Mouse (Mus musculus): ENCODE measurements at regions not wholly inside any gene's neighbourhood (a gene's known extent, or its start where the extent isn't known, plus 50 kb on each side); places are given as distances from the start of the nearest gene placed in this dataset.

DNA sequence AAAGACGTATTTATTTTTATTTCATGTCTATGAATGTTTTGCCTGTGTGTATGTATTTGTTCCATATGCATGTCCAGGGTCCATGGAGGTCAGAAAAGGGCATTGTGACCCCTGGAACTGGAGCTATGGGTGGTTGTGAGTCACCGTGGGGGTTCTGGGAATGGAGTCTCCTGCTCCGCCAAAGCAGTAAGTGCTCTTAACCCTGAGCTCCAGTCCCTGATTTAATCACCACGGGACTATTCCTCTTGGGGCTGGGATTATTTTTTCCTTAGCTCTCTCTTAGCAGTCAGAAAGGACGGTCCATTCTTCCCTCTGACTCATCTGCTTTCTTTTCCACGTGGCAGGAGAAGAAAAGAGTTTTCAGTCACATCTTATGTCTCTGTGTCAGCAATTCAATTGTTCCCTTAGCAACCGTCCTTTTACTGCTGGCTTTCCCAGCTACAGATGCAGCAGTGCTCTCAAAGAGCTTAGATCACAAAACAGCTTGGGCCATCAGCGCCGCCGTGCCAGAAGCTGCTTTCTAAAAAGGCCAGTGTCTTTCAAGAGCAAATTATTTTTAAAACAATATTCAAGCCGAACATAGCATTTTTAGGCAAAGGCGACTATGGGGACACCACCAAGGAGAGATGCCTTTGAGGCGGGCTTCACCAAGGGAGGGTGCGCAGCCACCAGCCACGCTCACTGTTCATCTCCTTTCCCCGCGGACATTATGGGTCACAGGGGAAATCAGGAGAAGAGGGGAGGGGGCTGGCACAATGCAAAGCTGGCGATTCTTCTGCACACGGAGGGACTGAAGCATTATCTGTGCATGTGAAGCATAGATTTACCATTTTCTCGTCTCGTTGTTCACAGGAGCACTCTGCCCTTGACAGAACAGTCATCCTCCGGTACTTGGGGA is 110.8 kb downstream of the Map3k7 start:
- DNase-seq (ENCODE audit: low spot score in 2 of 2) = peak; percentile 53 to 64

DNA sequence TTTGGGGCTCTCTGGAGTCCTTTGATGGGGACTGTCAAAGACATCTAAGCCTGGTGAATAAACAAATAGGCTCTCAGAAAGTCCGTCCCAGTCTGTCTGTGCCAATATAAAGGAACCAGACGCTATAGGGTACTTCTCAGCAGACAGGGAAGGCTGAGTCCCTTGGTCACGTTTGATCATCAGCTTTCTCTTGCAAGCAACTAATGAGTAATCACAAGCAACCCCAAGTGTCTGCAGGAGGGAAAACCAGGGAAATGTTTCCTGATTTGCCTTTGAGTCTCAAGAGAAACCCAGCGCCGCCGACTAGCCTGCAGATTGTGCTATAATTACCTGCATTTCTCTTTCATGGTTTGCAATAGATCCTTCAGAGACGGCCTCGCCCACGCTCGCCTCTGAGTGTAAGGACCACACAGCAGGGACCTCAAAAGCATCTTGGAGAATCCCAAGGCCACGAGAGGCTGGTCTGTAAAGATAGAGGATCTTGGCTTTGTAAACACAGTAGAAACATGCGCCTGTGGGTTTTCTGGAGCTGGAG is 112.6 kb downstream of the Map3k7 start:
- DNase-seq (ENCODE audit: low spot score in 2 of 2) = peak; percentile 25 to 32

DNA sequence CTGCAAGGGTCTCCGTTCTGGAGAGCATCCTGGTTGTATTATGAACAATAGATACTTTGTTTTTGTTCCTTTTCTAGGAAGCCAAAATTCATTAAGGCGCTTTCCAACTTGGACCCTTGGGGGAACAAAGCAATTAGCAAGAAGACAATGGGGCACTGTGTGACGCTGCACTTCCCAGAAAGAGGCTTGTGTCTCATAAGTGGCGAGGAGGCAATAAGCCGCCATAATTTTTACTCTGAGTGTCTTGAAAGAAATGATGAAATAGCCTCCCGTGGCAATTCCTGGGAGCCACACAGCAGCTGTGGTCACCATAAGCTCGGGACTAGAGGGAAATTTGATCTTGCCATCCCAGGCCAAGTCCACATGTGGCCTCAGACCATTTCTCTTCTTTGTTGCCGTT is 119.6 kb downstream of the Map3k7 start:
- DNase-seq (ENCODE audit: low spot score in 2 of 2) = no peak

DNA sequence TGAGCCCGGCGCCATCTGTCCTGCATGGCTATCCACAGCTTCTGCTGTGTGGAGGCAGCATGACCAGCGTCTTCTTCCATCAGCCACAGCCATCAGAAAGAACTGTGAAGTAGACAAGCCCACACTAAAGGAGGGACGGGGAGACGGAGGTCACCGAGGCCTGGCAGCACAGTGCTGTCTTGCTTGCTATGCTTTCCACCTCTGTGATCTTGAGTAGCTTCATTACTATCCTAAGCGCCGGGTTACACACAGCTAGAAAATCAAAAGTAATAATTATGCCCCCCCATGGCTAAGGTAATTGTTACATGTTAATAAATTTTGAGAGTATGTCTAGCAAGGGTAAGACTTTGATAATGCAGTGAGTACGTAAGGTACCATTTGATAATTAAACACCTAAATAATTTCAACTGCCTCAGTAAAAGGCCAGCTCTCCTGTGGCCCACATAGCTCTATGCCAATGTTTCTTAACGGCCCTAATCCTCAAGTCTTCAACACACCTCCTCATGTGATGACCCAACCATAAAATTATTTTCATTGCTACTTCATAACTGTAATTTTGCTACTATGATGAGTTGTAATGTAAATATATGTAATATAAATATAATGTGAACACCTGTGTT is 120.5 kb downstream of the Map3k7 start:
- no peak for DNase-seq (ENCODE audit: low spot score in 2 of 2)

DNA sequence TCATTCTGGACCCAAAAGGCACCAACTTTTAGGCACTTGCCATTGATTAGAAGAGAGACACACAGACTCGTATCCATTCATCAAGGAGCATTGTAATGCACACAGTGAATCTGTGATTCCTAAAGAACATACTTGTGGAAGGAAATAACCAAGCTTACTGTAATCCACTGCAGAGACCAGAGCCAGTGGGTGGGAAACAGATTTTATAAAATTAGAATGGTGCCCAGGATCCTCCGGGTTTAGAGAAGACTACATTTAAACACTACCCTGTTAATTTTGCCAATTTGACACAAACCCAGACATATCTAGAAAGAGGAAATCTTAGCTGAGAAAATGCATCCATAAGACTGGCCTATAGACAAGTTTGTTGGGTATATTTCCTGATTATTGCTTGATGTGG is 121.1 kb downstream of the Map3k7 start:
- DNase-seq (ENCODE audit: low spot score in 2 of 2) = no peak

DNA sequence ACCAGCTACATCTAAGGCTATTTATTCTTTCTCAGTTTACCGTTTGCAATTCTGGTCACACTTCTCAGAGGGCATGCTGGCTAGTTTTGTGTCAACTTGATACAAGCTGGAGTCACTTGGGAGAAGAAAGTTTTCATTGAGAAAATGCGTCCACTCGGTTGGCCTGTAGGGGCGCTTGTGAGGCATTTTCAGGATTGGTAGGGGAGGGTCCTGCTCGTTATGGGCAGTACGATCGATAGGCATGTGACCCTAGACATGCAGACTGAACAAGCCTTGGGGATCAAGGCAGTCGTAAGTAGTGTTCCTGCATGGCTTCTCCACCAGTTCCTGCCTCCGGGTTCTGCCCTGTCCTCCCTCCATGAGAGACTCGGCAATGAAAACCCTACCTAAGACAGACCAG is 127.2 kb downstream of the Map3k7 start:
- no peak for DNase-seq (ENCODE audit: low spot score in 2 of 2)

DNA sequence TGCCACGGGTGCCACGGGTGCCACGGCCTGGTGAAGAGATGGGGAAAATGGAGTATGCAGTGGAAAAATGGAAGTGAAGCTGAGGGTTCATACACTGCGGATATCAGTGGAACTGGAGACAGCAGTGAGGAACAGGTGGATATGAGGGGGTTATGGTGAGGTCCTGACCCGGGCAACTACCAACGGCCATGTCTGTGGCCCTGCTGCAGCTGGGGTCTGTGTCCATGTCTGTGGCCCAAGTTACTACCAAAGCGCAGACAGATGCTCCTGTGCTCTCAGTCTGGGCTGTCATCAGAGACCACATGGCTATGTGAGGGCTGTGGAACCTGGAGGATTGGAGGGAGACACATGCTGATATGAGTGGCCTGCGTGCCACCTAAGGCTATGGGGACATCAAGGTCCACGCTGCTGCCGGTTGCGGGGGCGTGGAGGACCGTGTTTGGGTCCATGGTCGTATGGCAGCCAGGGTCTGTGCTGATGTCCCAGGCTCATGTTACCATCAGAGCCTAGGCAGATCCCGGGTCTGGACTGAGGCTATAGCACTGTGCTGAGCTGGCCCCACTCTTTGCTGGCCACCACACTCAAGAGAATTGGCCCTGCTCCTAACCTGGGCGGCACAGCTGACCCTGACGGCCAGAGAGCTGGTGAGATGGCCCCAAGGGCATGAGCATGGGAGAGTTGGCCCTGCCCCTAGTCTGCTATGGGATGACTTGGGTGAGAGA is 128.6 kb downstream of the Map3k7 start:
- DNase-seq (ENCODE audit: low spot score in 2 of 2) = no peak

DNA sequence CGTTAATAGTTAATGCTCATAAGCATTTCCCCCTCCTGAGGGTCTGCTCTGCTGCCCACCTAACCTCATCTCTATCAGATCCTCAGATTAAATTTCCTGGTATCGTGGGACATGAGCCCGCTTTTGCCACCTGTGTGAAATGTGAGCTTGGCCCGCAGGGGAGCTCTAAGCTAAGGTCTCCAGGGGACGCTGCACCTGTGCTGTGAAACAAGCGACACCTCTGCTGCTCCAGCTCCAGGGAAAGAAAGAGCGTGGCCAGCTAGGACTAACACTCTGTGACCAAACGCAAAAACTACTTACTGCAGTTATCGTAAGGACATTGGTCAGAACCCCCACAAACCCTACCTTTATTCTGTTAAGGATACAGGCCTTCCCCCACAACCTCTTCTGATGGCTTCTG is 134.3 kb downstream of the Map3k7 start:
- no peak for DNase-seq (ENCODE audit: low spot score in 2 of 2)

DNA sequence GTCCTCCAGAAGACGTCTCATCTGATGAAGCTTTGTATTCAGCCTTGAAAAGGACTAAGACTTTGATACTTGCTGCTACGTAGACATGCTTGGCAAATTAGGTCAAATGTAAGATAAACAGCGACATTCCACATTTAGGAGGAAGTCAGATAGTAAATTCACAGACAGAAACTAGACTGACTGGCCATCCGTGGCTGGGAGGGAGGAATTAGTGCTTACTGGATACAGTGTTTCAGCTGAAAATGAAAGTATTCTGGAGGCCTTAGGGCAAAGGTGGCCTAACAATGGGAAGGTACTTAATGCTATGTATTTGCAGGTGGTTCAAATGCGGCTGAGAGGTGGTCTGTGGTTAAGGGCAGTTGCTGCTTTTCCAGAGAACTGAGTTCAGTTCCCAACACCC is 137.1 kb downstream of the Map3k7 start:
- DNase-seq (ENCODE audit: low spot score in 2 of 2) = no peak

DNA sequence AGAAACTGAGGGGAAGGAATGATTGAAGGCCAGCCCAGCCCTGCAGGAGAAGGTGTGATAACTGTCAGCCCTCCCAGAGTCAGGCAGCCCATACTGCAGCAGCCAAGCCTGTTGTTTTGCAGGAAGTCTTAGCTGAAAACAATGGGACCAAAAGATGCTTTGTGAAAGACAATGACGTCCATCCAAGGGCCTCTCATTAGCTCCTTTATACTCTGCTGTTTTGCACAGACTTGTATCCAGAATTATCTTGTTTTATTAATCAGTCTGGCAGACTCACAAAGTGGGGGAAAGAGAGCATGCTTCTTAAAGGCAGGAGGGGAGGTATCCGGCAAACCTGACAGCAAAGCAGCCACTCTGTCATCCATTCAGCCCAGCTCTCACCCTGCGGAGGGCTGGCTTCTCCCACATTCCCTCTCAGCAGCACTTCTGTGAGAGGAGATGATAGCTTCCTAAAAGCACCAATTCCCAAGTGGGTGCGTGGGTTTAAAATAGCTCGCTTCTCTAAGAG is 131.9 kb upstream of the Bach2 start:
- peak; percentile 25 to 42 for DNase-seq (ENCODE audit: low spot score in 2 of 2)

DNA sequence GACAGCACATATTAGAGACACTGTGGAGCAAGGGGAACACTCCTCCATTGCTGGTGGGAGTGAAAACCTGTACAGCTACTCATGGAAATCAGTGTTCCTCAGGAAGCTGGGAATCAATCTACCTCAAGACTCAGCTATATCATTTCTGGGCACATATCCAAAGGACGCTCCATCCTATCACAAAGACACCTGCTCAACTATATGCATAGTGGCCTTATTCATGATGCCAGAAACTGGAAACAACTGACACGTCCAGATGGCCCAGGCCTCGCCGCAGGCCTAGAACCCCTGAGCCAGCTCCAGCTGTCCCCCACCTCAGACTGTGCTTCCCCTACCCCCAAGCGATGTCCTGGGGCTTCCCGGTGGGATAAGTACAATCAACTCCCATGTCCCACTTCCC is 116.3 kb upstream of the Bach2 start:
- DNase-seq (ENCODE audit: low spot score in 2 of 2) = no peak

DNA sequence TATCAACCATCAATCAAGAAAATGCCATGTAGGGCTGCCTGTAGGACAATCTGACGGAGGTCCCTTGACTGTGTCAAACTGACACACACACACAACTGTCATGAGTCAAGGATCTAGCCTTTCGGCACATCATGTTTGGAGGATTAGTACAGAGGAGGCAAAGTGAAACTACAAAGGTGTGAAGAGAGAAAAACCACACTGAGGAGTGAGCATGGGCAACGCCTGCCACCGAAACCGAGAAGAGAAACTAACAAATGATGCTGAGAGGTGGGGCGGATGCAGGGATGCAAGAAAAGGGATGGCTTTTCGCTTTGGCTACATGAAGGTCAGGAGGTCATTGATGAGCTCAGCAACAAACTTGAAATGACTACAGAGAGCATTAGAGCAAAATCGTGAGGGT is 111.8 kb upstream of the Bach2 start:
- no peak for DNase-seq (ENCODE audit: low spot score in 2 of 2)

DNA sequence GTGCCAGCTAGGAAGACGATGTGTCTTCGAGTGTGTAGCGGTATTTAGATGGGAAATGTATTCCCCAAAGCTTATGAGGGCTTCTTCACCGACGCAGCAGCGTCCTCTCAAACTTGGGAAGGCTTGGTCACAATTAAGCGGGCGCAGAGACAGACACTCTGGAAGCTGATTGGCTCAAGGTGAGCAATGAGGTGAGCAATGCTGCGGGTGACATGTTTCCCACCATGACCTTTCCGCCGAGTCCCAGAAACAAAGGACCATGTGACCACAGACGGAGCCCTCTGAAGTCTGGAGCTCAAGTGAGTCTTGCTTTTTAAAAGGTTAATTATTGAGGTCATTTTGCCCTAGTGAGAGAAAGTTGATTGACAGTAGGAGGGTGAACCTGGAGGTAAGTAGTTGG is 108.0 kb upstream of the Bach2 start:
- DNase-seq (ENCODE audit: low spot score in 2 of 2) = no peak

DNA sequence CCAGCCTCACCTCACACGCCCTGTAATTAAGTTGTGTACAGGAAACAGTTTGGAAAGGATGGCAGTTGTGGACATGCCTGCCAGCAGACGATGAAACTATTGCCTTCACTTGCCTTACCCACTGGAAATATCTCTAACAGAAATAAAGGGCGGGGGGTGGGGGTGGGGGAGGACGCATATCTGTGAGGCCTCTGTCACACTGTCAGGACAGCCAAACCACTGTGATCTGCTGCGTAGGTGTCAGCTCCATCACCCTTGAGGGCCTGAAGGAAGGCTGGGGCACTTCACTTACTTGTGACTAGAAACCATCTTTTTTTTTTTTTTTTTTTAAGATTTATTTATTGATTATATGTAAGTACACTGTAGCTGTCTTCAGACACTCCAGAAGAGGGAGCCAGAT is 106.8 kb upstream of the Bach2 start:
- no peak for DNase-seq (ENCODE audit: low spot score in 2 of 2)

DNA sequence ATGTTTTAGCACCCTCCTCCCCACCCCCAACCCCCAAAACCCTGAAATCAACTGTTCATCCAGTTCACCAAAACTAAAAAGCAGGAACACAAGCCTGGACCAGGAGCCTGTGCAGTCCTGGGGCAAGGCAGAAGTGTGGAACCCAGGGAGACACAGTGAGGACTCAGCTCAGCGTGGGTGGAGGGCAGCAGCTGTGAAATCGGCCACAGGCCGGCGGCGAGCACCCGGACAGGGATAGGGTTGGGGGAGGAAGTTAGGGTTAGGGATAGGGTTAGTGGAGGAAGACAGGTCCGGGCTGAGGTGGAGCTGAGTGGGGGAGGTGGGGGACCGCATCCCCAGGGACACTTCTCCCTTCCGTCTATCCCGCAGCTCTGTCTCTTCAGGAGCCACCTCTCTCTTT is 102.5 kb upstream of the Bach2 start:
- no peak for DNase-seq (ENCODE audit: low spot score in 2 of 2)

DNA sequence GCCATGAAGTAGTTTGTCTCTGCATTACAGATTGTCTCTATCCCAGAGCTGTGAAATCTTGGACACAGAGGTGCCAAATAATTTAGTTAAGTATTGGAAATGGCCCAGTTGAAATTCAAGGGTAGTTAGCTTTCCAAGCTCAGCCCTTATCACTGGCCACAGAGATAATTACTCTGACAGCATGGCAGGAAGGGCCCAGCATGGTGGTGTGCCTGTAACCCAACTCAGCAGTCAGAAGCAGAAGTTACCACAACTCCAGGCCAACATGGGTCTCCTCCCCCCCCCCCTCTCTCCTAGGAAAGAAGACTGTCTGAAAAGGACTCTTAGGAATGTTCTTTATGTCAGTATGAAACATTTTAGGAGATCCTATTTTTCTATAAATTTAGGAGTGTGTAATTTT is 101.4 kb upstream of the Bach2 start:
- DNase-seq (ENCODE audit: low spot score in 2 of 2) = no peak

DNA sequence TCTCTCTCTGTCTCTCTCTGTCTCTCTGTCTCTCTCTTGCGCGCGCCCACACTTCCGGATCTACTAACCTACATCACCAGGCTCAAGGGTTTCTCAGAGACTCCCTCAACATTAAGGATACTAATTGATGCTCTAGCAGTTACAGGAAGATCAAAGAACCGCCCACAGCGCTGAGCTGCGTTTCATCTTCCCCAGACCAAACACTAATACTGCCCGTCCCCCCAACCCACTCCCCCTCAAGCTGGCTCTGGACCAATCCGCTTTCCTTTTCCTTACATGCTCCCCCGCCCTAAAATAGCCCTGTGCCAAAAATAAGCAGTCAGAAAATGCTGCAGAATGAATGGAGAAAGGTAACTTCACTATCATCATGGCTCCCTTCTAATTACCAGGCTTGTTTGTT is 100.6 kb upstream of the Bach2 start:
- DNase-seq (ENCODE audit: low spot score in 2 of 2) = peak in 1 of 2 experiments; percentile 20

DNA sequence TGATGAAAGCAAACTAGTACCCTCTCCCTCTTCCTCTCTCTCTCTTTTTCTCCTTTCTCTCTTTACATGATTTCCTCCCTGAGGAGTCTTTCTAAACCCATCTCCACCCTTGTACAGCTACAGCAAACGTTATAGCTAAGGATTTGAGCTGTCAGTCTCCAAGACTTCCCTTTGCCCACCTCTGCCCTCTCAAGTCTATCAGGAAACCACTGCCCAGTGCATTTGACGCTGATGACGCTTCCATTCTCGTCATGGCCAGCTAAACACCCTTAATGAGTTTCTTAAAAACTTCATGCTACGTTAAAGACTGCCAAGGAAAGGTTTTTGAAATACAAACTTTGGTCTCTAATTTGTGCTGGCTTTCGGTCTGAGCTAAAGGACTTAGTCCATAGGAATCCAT is 99.0 kb upstream of the Bach2 start:
- DNase-seq (ENCODE audit: low spot score in 2 of 2) = no peak

DNA sequence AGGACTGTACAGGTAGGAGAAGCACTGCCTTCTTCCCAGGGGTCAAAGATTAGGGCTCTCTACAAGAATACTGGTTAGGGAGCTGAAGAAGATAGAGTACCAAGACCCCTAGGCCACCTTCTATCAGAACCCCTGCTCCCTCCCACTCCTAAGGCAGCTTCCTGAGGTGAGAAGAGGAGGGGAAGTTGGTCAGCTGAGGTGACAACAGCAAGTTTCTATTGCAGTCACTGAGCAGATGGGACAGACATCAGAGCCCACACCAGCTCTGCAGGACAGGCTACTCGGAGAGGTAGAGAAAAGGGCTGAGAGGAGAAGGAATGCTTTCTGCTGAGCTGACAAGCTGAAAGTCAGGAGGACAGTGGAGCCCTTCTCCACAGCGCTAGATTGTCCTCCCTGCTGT is 98.5 kb upstream of the Bach2 start:
- no peak for DNase-seq (ENCODE audit: low spot score in 2 of 2)

DNA sequence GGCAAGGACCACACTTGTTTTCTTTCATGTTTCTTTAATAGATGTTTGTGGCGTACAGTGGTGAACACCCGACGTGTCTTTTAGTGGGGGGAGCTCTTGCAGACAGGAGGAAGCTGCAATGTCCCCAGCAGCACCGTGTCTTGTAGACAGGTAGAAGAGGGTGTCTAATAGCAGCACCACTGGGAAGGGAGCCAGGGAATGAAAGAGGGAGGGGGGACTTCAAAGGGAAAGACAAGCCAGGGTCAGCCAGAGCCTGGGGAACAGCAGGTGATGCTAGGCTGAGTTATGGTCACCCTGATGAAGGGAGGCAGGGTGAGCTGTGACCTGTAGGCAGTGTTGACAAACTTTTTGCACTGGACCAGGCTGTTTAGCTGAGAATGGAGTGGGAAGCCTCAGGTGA is 96.4 kb upstream of the Bach2 start:
- DNase-seq (ENCODE audit: low spot score in 2 of 2) = no peak

DNA sequence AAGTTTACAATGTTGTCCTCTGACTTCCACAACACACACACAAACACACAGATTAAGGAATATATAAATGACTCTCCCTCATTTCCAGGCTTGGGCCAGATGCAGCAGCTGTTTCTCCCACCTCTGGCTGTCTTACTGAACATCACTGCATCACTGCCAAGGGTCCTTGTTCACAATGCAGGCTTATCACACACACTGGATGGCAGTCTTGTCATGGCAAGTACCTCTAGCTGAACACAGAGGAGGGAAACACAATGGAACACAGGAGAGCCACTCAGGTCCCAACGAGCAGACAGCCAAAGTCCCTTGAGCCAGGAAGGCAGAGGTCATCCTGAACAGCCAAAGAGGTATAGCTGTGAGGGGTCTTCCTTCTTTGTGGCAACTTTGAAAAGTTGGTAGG is 91.5 kb upstream of the Bach2 start:
- DNase-seq (ENCODE audit: low spot score in 2 of 2) = no peak

DNA sequence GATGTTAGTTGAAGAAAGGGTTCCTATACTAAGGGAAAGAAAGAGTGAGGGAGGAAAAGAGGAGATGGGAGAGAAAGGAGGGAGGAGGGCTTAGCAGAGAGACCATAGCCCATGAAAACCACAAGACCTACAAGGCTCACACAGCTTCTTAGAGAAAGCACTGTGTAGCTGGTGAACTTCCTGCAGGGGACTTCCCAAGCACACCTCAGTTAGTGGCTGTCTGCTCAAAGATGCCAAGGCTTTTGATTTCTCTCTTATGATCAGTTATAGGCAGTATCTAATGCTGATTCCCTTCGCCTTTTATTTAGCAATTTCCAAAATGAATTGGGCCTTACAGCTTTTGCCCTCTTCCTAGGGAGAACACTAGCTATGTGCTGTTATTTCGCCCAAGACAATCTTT is 90.0 kb upstream of the Bach2 start:
- DNase-seq (ENCODE audit: low spot score in 2 of 2) = no peak
